In genomic region chr6:94043461-94043860, GRCm38 (mm10) we compare ENCODE assay signal across 14 mouse cellular contexts.
"Had no signal": no experiment of that assay in that cellular context is flagged by ENCODE, and none has a peak within 500 bp of the region (broad histone marks: within the 10 kb centered on the region; RNA-seq: fewer than 3 reads in every experiment).

No protein-coding gene starts in this region.

- ATAC-seq: lung, postnatal 0 days; midbrain, embryonic 15.5 days had no signal

- H3K27ac ChIP-seq: kidney, postnatal 0 days; limb, embryonic 13.5 days; liver, embryonic 15.5 days; midbrain, embryonic 15.5 days; neural tube, embryonic 12.5 days had no signal

- DNase-seq: kidney, adult 8-10 months; layer of hippocampus, adult 9-11 months; layer of hippocampus, postnatal 36 days; left cerebral cortex, postnatal 4 days; lung, adult 2 months; lung, postnatal 36 days; thymus, adult 18-20 months; thymus, postnatal 14 days had no signal

- H3K27me3 ChIP-seq: limb, embryonic 13.5 days; liver, embryonic 15.5 days; midbrain, embryonic 15.5 days; neural tube, embryonic 12.5 days had no signal

- H3K9me3 ChIP-seq: limb, embryonic 13.5 days; liver, embryonic 15.5 days; midbrain, embryonic 15.5 days; neural tube, embryonic 12.5 days had no signal

- H3K9ac ChIP-seq: limb, embryonic 13.5 days; liver, embryonic 15.5 days; midbrain, embryonic 15.5 days; neural tube, embryonic 12.5 days had no signal

- H3K4me2 ChIP-seq: limb, embryonic 13.5 days; liver, embryonic 15.5 days; midbrain, embryonic 15.5 days; neural tube, embryonic 12.5 days had no signal

- H3K36me3 ChIP-seq: liver, embryonic 15.5 days; midbrain, embryonic 15.5 days; neural tube, embryonic 12.5 days had no signal

- H3K4me3 ChIP-seq: limb, embryonic 13.5 days; liver, embryonic 15.5 days; midbrain, embryonic 15.5 days; neural tube, embryonic 12.5 days had no signal

- H3K4me1 ChIP-seq: neural tube, embryonic 12.5 days had no signal
